Mouse (Mus musculus) naive thymus-derived CD4-positive, alpha-beta T cell, adult 5 months (primary cell): ENCODE measurements around the gene Trim30d. TPM values are rescaled to one million over a fixed set of nuclear protein-coding genes. Genes with fewer than 3 reads are reported as not detected.

Experiments
- polyA plus RNA-seq: library from polyadenylated mRNA; unstranded; fragments of 100-300 nt; shearing (Covaris generic); gene quantifications from one replicate; pipeline ENCODE4 v1.2.1, GENCODE M21; 2017

Trim30d gene
- 7.6 TPM for polyA plus RNA-seq

GRCm38 (mm10) chr7:104507421-104508065, at the start of gene Trim30d:
TSS of gene Trim30d (minus strand) at chr7:104507849.

GRCm38 (mm10) chr7:104549833-104550232, 42.2 kb upstream of the Trim30d start, which contains the start of gene Olfr651:
TSS of gene Olfr651 (plus strand) at chr7:104550133.

GRCm38 (mm10) chr7:104465065-104465744, 42.4 kb downstream of the Trim30d start, which contains the start of gene Trim30a:
TSS of gene Trim30a (minus strand) at chr7:104465193.

Other genes with a start within 250 kb of the Trim30d start
- gene Trim5, start 219.8 kb downstream of the Trim30d start, polyA plus RNA-seq: 9.6 TPM
- 124 TPM for gene Trim12a, start 192.4 kb downstream of the Trim30d start, polyA plus RNA-seq
- gene Trim34b, start 178.4 kb downstream of the Trim30d start, polyA plus RNA-seq: 0.91 TPM
- 8.7 TPM for gene Trim12c, start 154.5 kb downstream of the Trim30d start, polyA plus RNA-seq
- gene Trim30b, start 138.0 kb downstream of the Trim30d start, polyA plus RNA-seq: 0.22 TPM
- not detected for gene Trim30c, start 107.0 kb downstream of the Trim30d start, polyA plus RNA-seq
- gene Trim30a, start 42.7 kb downstream of the Trim30d start, polyA plus RNA-seq: 30.3 TPM
- gene Olfr651, start 42.3 kb upstream of the Trim30d start, polyA plus RNA-seq: not detected
- 0.10 TPM for gene Olfr652, start 53.1 kb upstream of the Trim30d start, polyA plus RNA-seq
- not detected for gene Olfr653, start 69.5 kb upstream of the Trim30d start, polyA plus RNA-seq
- not detected for gene Olfr654, start 79.2 kb upstream of the Trim30d start, polyA plus RNA-seq
- gene Olfr655, start 93.9 kb upstream of the Trim30d start, polyA plus RNA-seq: not detected
- not detected for gene Olfr656, start 106.1 kb upstream of the Trim30d start, polyA plus RNA-seq
- not detected for gene Olfr657, start 116.9 kb upstream of the Trim30d start, polyA plus RNA-seq
- gene Olfr658, start 139.5 kb upstream of the Trim30d start, polyA plus RNA-seq: not detected
- gene Olfr659, start 158.9 kb upstream of the Trim30d start, polyA plus RNA-seq: 0.11 TPM
- gene Olfr661, start 178.7 kb upstream of the Trim30d start, polyA plus RNA-seq: not detected